Mouse (Mus musculus): ENCODE data around the gene Pwwp2b. TPM values are rescaled to one million over a fixed set of nuclear protein-coding genes. Genes with fewer than 3 reads are reported as not detected.
A peak's percentile ranks its signal among the peaks of the same experiment; 100 is the strongest.

Gene Pwwp2b
- total and polyA plus RNA-seq, 3 experiments = 8.9 to 24.4 (median 16.1) TPM

GRCm38 (mm10) chr7:139298446-139298845, 50.2 kb downstream of the Pwwp2b start:
- peak; percentile 49 for DNase-seq

- peak; percentile 85 for DNase-seq
Observed at GRCm38 (mm10) chr7:139299424-139299823, 51.1 kb downstream of the Pwwp2b start.

GRCm38 (mm10) chr7:139300423-139300822, 52.1 kb downstream of the Pwwp2b start:
- peak; percentile 90 for DNase-seq

- DNase-seq = no peak
Observed at GRCm38 (mm10) chr7:139301505-139301904, 53.2 kb downstream of the Pwwp2b start.

- DNase-seq = no peak
Observed at GRCm38 (mm10) chr7:139302314-139302713, 54.0 kb downstream of the Pwwp2b start.

- DNase-seq = peak; percentile 89
Observed at GRCm38 (mm10) chr7:139303280-139304011, 55.2 kb downstream of the Pwwp2b start.

- peak; percentile 26 for DNase-seq
Observed at GRCm38 (mm10) chr7:139304322-139304721, 56.0 kb downstream of the Pwwp2b start.

GRCm38 (mm10) chr7:139307056-139307455, 58.8 kb downstream of the Pwwp2b start:
- no peak for DNase-seq

- peak; percentile 48 for DNase-seq
Observed at GRCm38 (mm10) chr7:139308140-139308895, 60.0 kb downstream of the Pwwp2b start.

- peak; percentile 66 for DNase-seq
Observed at GRCm38 (mm10) chr7:139309106-139309505, 60.8 kb downstream of the Pwwp2b start.

GRCm38 (mm10) chr7:139310487-139310951, 62.2 kb downstream of the Pwwp2b start:
- DNase-seq = peak; percentile 76

- peak; percentile 57 for DNase-seq
Observed at GRCm38 (mm10) chr7:139312686-139313085, 64.4 kb downstream of the Pwwp2b start.

- no peak for DNase-seq
Observed at GRCm38 (mm10) chr7:139313413-139313812, 65.1 kb downstream of the Pwwp2b start.

GRCm38 (mm10) chr7:139314716-139315115, 66.4 kb downstream of the Pwwp2b start:
- DNase-seq = no peak

- DNase-seq = peak; percentile 22
Observed at GRCm38 (mm10) chr7:139319006-139319411, 70.7 kb downstream of the Pwwp2b start.

Other genes with a start within 250 kb of the Pwwp2b start
- gene Dpysl4, start 162.5 kb upstream of the Pwwp2b start, total RNA-seq (2021) = 1 to 10 TPM; 1.4 to 2.8 TPM
- 0.67 and 0.73 TPM in 2 replicates for gene Dpysl4, start 162.5 kb upstream of the Pwwp2b start, polyA plus RNA-seq (2012; rRNA removed)
- gene Lrrc27, start 35.5 kb upstream of the Pwwp2b start, total RNA-seq (2021) = 1 to 10 TPM; 4.1 to 8.3 TPM
- 7.6 and 7.8 TPM in 2 replicates for gene Lrrc27, start 35.5 kb upstream of the Pwwp2b start, polyA plus RNA-seq (2012; rRNA removed)
- gene Stk32c, start 35.2 kb upstream of the Pwwp2b start, total RNA-seq (2021) = 1 to 10 TPM; 2.8 to 3.1 TPM
- 3.1 and 7.4 TPM in 2 replicates for gene Stk32c, start 35.2 kb upstream of the Pwwp2b start, polyA plus RNA-seq (2012; rRNA removed)
- 100 to 1,000 TPM in 1 of 2 experiments, 10 to 100 TPM in 1; 89.7 to 103 TPM for gene Inpp5a, start 140.6 kb downstream of the Pwwp2b start, total RNA-seq (2021)
- gene Inpp5a, start 140.6 kb downstream of the Pwwp2b start, polyA plus RNA-seq (2012; rRNA removed) = 41.5 and 46.2 TPM in 2 replicates